Mouse (Mus musculus): ENCODE data around the gene Dusp3. TPM values are rescaled to one million over a fixed set of nuclear protein-coding genes. Genes with fewer than 3 reads are reported as not detected.

Dusp3 gene
- total and polyA plus RNA-seq, 3 experiments: 101 to 131 (median 103) TPM

DNA sequence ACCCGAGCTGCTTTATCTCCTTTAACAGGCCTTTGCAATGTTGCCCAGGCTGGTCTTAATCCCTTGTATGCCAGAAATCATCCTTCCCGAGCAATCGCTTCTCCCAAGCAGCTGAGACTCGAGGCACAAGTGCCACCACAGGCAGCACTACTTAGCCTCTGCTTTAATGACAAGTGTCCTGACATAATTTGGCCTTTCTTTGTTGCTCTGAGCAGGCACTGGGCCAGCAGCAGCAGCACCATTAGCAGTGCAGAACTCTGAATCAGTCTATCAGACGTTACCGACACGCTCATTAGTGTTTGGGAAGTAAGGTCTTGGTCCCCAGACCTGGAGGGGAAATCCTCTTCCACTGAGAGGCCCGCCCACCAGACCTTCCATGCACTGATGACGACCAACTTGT is 32.9 kb upstream of the Dusp3 start:
- TF ChIP-seq EP300 (IDR thresholded peaks at IDR 0.05; ENCODE audit: insufficient read depth, low read depth, low read length) (no peak), CTCF (IDR thresholded peaks at IDR 0.05) (no peak), POLR2A (IDR thresholded peaks at IDR 0.05; ENCODE audit: insufficient read depth, low read depth, low read length) (no peak)
- Histone ChIP-seq H3K27me3 (ENCODE audit: control insufficient read depth, insufficient read depth, low read length) (no peaks in the 10 kb centered on the region), H3K36me3 (ENCODE audit: control insufficient read depth, insufficient read depth, low read length) (no peaks in the 10 kb centered on the region), H3K9ac (ENCODE audit: low read depth, low read length) (no peak overlapping the region), H3K27ac (no peak overlapping the region), H3K79me2 (replicated peaks; ENCODE audit: control insufficient read depth, insufficient read depth, low read length) (no peaks in the 10 kb centered on the region), H3K4me1 (ENCODE audit: control insufficient read depth, insufficient read depth, low read length) (no peaks in the 10 kb centered on the region), H3K4me3 (no peak overlapping the region)
- DNase-seq: no peak
- 69% methylated on average over 9 of the region's 9 CpGs for WGBS
- intact Hi-C loops (cut with DNase I): no loop called here

DNA sequence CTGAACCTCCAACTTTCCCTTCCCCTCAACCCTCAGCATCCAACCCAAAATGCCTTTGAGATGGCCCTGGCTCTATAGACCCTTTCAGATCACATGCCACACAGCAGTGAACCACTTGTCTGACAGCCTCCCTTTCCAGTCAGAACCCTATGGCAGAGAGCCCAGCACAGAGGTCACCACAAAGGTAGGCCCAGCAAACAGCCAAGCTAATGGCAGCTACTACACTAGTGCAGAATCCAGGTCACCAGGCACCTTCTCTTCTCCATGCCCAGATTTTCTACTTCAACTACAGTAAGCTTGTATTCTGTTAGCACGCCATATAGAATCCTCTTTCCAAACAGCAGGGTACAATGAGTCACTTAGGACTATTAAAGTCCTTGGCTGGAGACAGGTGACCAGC is 29.3 kb upstream of the Dusp3 start:
- intact Hi-C loops (cut with DNase I): no loop called here
- Histone ChIP-seq H3K27me3 (ENCODE audit: control insufficient read depth, insufficient read depth, low read length) (no peaks in the 10 kb centered on the region), H3K4me1 (ENCODE audit: control insufficient read depth, insufficient read depth, low read length) (no peaks in the 10 kb centered on the region), H3K4me3 (no peak overlapping the region), H3K9ac (ENCODE audit: low read depth, low read length) (no peak overlapping the region), H3K79me2 (replicated peaks; ENCODE audit: control insufficient read depth, insufficient read depth, low read length) (no peaks in the 10 kb centered on the region), H3K27ac (peak overlapping the region; percentile 73), H3K36me3 (ENCODE audit: control insufficient read depth, insufficient read depth, low read length) (no peaks in the 10 kb centered on the region)
- TF ChIP-seq POLR2A (IDR thresholded peaks at IDR 0.05; ENCODE audit: insufficient read depth, low read depth, low read length) (no peak), CTCF (IDR thresholded peaks at IDR 0.05) (no peak), EP300 (IDR thresholded peaks at IDR 0.05; ENCODE audit: insufficient read depth, low read depth, low read length) (0 out of 2 replicates have a peak, but pooled peaks have one; percentile 10)
- peak; percentile 58 to 68 for DNase-seq
- 61% methylated on average over 1 of the region's 1 CpGs for WGBS

DNA sequence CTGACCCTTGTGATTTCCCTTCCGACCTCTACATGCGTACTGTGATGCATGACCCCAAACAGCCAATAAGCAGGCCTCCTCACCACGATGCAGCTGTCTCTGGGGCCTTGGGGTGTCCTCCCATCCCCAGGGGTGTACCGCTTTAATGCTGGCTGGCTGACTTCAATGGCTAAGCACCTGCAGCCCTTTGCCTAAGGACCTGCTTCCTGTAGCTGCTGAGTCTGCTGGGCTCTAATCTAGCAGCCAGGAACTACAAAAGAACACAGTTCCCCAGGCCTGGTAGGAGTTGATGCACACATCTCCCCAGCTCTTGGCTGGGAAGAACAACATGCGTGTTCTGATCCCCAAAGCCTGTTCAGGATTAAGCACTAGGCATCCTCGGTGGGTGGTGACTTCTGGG is 28.7 kb upstream of the Dusp3 start:
- Histone ChIP-seq H3K27me3 (ENCODE audit: control insufficient read depth, insufficient read depth, low read length) (no peaks in the 10 kb centered on the region), H3K36me3 (ENCODE audit: control insufficient read depth, insufficient read depth, low read length) (no peaks in the 10 kb centered on the region), H3K27ac (peak overlapping the region; percentile 73; the same call in 1 of the 2 replicates), H3K4me1 (ENCODE audit: control insufficient read depth, insufficient read depth, low read length) (peaks cover 2% of the 10 kb centered on the region; the same call in 1 of the 2 replicates), H3K9ac (ENCODE audit: low read depth, low read length) (no peak overlapping the region), H3K79me2 (replicated peaks; ENCODE audit: control insufficient read depth, insufficient read depth, low read length) (no peaks in the 10 kb centered on the region), H3K4me3 (no peak overlapping the region)
- no peak for DNase-seq
- intact Hi-C loops (cut with DNase I): no loop called here
- 87% methylated on average over 6 of the region's 6 CpGs for WGBS
- no peak for TF ChIP-seq POLR2A (IDR thresholded peaks at IDR 0.05; ENCODE audit: insufficient read depth, low read depth, low read length)
- no peak for TF ChIP-seq EP300 (IDR thresholded peaks at IDR 0.05; ENCODE audit: insufficient read depth, low read depth, low read length)
- no peak for TF ChIP-seq CTCF (IDR thresholded peaks at IDR 0.05)

DNA sequence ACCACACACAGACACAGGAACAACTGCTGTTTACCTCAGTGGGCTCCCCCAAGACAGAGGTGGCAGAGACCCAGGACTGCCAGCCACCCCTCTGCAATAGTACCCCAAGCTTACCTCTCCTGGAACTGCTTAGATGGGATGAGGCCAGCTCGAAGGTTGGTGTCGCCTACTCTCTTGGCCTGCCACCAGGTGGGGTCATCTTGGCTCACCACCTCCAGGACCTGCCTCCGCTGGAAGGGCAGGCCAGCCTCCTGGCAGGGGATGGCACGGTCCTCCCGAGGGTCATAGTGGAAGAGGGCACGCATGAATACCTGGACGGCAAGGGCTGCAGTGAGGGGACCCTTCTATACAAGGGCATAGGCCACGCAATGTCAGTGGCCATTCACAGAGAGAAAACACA is 26.4 kb upstream of the Dusp3 start:
- H3K4me3 ChIP-seq: no peak overlapping the region
- 81% methylated on average over 8 of the region's 8 CpGs for WGBS
- intact Hi-C loops (cut with DNase I): no loop called here
- no peaks in the 10 kb centered on the region for H3K27me3 ChIP-seq (ENCODE audit: control insufficient read depth, insufficient read depth, low read length)
- H3K36me3 ChIP-seq (ENCODE audit: control insufficient read depth, insufficient read depth, low read length): no peaks in the 10 kb centered on the region
- no peak overlapping the region for H3K9ac ChIP-seq (ENCODE audit: low read depth, low read length)
- H3K27ac ChIP-seq: no peak overlapping the region
- H3K79me2 ChIP-seq (replicated peaks; ENCODE audit: control insufficient read depth, insufficient read depth, low read length): no peaks in the 10 kb centered on the region
- DNase-seq: no peak
- peaks cover 3% of the 10 kb centered on the region; the same call in 1 of the 2 replicates for H3K4me1 ChIP-seq (ENCODE audit: control insufficient read depth, insufficient read depth, low read length)
- no peak for TF ChIP-seq EP300 (IDR thresholded peaks at IDR 0.05; ENCODE audit: insufficient read depth, low read depth, low read length)
- TF ChIP-seq POLR2A (IDR thresholded peaks at IDR 0.05; ENCODE audit: insufficient read depth, low read depth, low read length): no peak
- no peak for TF ChIP-seq CTCF (IDR thresholded peaks at IDR 0.05)

DNA sequence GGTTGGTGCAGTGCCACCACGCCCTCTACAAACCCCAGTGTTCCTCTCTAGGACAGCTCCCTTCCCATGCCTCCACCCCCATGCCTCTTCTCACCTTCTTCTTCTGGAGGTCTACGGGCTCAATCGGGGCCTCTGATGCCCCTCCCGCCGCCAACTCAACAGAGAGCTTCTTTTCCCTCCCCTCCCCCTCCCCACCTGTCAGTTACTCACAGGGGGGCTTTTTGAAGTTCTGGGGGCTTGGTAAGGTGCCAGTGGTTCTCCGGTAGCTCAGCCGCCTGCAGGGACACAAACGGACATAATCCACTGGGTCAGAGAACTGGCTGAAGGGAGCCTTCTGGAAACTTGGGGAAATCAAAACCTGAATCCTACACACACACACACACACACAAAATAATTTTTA is 24.7 kb upstream of the Dusp3 start:
- TF ChIP-seq POLR2A (IDR thresholded peaks at IDR 0.05; ENCODE audit: insufficient read depth, low read depth, low read length) (no peak), CTCF (IDR thresholded peaks at IDR 0.05) (no peak), EP300 (IDR thresholded peaks at IDR 0.05; ENCODE audit: insufficient read depth, low read depth, low read length) (no peak)
- Histone ChIP-seq H3K79me2 (replicated peaks; ENCODE audit: control insufficient read depth, insufficient read depth, low read length) (no peaks in the 10 kb centered on the region), H3K4me3 (no peak overlapping the region), H3K27me3 (ENCODE audit: control insufficient read depth, insufficient read depth, low read length) (no peaks in the 10 kb centered on the region), H3K27ac (no peak overlapping the region), H3K9ac (ENCODE audit: low read depth, low read length) (no peak overlapping the region), H3K4me1 (ENCODE audit: control insufficient read depth, insufficient read depth, low read length) (peaks cover 3% of the 10 kb centered on the region; the same call in 1 of the 2 replicates), H3K36me3 (ENCODE audit: control insufficient read depth, insufficient read depth, low read length) (no peaks in the 10 kb centered on the region)
- intact Hi-C loops (cut with DNase I): no loop called here
- DNase-seq: no peak
- 83% methylated on average over 8 of the region's 8 CpGs for WGBS

DNA sequence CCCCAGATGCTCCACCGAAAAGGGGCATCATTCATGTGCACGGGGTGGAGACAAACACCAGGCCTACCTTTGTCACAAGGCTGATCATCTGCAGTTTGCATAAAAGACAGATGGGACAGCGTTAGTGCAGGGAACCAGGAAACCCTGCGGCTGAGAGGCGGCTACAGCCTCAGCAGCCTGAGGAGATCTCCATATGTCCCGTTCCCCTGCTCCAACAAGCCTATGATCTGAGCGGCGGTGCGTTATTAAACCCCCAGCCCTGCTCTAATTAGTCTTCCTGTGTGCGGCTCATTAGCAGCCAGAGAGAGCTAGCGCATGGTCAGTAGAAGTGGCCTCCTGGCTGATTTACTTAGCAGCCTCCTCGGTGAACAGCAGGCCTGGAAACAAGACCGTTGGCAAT is 23.3 kb upstream of the Dusp3 start:
- Histone ChIP-seq H3K4me1 (ENCODE audit: control insufficient read depth, insufficient read depth, low read length) (peaks cover 3% of the 10 kb centered on the region; the same call in 1 of the 2 replicates), H3K4me3 (no peak overlapping the region), H3K27me3 (ENCODE audit: control insufficient read depth, insufficient read depth, low read length) (no peaks in the 10 kb centered on the region), H3K36me3 (ENCODE audit: control insufficient read depth, insufficient read depth, low read length) (no peaks in the 10 kb centered on the region), H3K27ac (peak overlapping the region; percentile 12; the same call in 1 of the 2 replicates), H3K9ac (ENCODE audit: low read depth, low read length) (no peak overlapping the region), H3K79me2 (replicated peaks; ENCODE audit: control insufficient read depth, insufficient read depth, low read length) (no peaks in the 10 kb centered on the region)
- 58% methylated on average over 13 of the region's 13 CpGs for WGBS
- no peak for TF ChIP-seq POLR2A (IDR thresholded peaks at IDR 0.05; ENCODE audit: insufficient read depth, low read depth, low read length)
- no peak for TF ChIP-seq CTCF (IDR thresholded peaks at IDR 0.05)
- peak; percentile 49; the same call in 1 of the 2 replicates for TF ChIP-seq EP300 (IDR thresholded peaks at IDR 0.05; ENCODE audit: insufficient read depth, low read depth, low read length)
- no peak for DNase-seq
- intact Hi-C loops (cut with DNase I): no loop called here

Measured in heart, adult 2 months (tissue).